Mouse (Mus musculus): ENCODE results near the gene Mapk13. TPM values are rescaled to one million over a fixed set of nuclear protein-coding genes. Genes with fewer than 3 reads are reported as not detected.

Mapk13 gene
- polyA plus RNA-seq, 1 experiment from 2014 or later, result 2.3 TPM

DNA sequence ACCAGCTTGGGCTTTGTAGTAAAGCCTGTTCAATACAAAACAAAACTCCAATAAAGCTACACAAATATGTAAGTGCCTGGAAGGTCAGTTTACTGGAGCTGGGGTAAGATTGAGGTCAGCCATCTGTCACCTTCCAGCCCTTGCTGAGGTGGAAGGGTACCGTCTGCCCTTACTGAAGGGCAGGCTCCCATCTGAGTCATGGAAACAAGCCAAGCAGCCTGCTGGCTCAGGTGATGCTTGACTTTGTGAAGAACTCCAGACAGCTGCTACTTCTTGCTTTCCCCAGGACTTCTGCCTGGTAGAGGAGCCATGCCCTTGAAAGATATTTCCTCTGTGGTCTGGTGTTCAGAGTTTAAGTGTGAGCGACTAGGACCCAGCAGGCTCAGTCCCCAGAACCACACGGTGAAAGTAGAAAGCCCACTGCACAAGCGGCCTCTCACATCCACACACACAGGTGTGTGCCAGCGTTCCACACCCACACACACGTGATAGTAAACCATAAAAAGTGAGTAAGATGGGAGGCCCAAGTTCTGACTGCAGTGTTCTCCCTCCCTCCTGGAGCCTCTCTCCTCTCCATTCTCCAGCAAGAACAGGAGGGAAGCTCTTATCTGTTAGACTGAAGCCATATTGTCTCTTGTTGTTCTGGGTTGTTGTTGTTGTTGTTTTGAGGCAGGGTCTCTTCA is 56.4 kb downstream of the Mapk13 start:
- H3K27me3 ChIP-seq (ENCODE audit: control insufficient read depth, insufficient read depth, low read length), result no peaks in the 10 kb centered on the region
- H3K27ac ChIP-seq (ENCODE audit: low read depth, low read length), result no peak overlapping the region
- no peak overlapping the region for H3K4me3 ChIP-seq (ENCODE audit: low read depth, low read length)
- H3K36me3 ChIP-seq (ENCODE audit: control insufficient read depth, insufficient read depth, low read length), result peaks cover 6% of the 10 kb centered on the region; the same call in 1 of the 2 replicates
- no peak overlapping the region for H3K9ac ChIP-seq (ENCODE audit: low read length)
- H3K4me1 ChIP-seq (replicated peaks; ENCODE audit: control insufficient read depth, insufficient read depth, low read length), result no peaks in the 10 kb centered on the region
- WGBS, result 94% methylated on average over 6 of the region's 6 CpGs
- H3K9me3 ChIP-seq (ENCODE audit: control insufficient read depth, low read length), result no peaks in the 10 kb centered on the region
- no peak for DNase-seq (ENCODE audit: low spot score)
- no peak overlapping the region for H3K4me2 ChIP-seq (ENCODE audit: low read depth, low read length, severe bottlenecking)
- no peak for ATAC-seq (replicated peaks; ENCODE audit: low FRiP score)

- H3K9me3 ChIP-seq (ENCODE audit: control insufficient read depth, low read length), result no peaks in the 10 kb centered on the region
- ATAC-seq (replicated peaks; ENCODE audit: low FRiP score) (no peak), DNase-seq (ENCODE audit: low spot score) (no peak)
- H3K4me2 ChIP-seq (ENCODE audit: low read depth, low read length, severe bottlenecking), result no peak overlapping the region
- no peaks in the 10 kb centered on the region for H3K4me1 ChIP-seq (replicated peaks; ENCODE audit: control insufficient read depth, insufficient read depth, low read length)
- H3K36me3 ChIP-seq (ENCODE audit: control insufficient read depth, insufficient read depth, low read length), result peaks cover 7% of the 10 kb centered on the region
- H3K27ac ChIP-seq (ENCODE audit: low read depth, low read length), result no peak overlapping the region
- H3K27me3 ChIP-seq (ENCODE audit: control insufficient read depth, insufficient read depth, low read length), result no peaks in the 10 kb centered on the region
- no peak overlapping the region for H3K4me3 ChIP-seq (ENCODE audit: low read depth, low read length)
- H3K9ac ChIP-seq (ENCODE audit: low read length), result no peak overlapping the region
- 94% methylated on average over 8 of the region's 8 CpGs for WGBS
Measured at GRCm38 (mm10) chr17:28827665-28828231, 58.7 kb downstream of the Mapk13 start.

GRCm38 (mm10) chr17:28829120-28829519 is 60.0 kb downstream of the Mapk13 start:
- no peak overlapping the region for H3K27ac ChIP-seq (ENCODE audit: low read depth, low read length)

More at GRCm38 (mm10) chr17:28829120-28829519, 60.0 kb downstream of the Mapk13 start:
- WGBS, result 89% methylated on average over 14 of the region's 14 CpGs
- Histone ChIP-seq H3K4me2 (ENCODE audit: low read depth, low read length, severe bottlenecking) (no peak overlapping the region), H3K36me3 (ENCODE audit: control insufficient read depth, insufficient read depth, low read length) (peaks cover 7% of the 10 kb centered on the region), H3K9me3 (ENCODE audit: control insufficient read depth, low read length) (no peaks in the 10 kb centered on the region), H3K27me3 (ENCODE audit: control insufficient read depth, insufficient read depth, low read length) (no peaks in the 10 kb centered on the region), H3K4me3 (ENCODE audit: low read depth, low read length) (no peak overlapping the region), H3K4me1 (replicated peaks; ENCODE audit: control insufficient read depth, insufficient read depth, low read length) (no peaks in the 10 kb centered on the region), H3K9ac (ENCODE audit: low read length) (no peak overlapping the region)
- ATAC-seq (replicated peaks; ENCODE audit: low FRiP score) (no peak), DNase-seq (ENCODE audit: low spot score) (no peak)

Other genes with a start within 250 kb of the Mapk13 start
- not detected in 2 replicates for gene Armc12, start 238.5 kb upstream of the Mapk13 start, polyA plus RNA-seq (2014; fragmentation: Nextera tagmentation; extraction: Ambion mirVana)
- gene Clpsl2, start 219.9 kb upstream of the Mapk13 start, polyA plus RNA-seq (2014; fragmentation: Nextera tagmentation; extraction: Ambion mirVana), result not detected in 2 replicates
- not detected in 2 replicates for gene Clps, start 208.5 kb upstream of the Mapk13 start, polyA plus RNA-seq (2014; fragmentation: Nextera tagmentation; extraction: Ambion mirVana)
- 0.84 and 1.5 TPM in 2 replicates for gene Lhfpl5, start 193.7 kb upstream of the Mapk13 start, polyA plus RNA-seq (2014; fragmentation: Nextera tagmentation; extraction: Ambion mirVana)
- 135 and 141 TPM in 2 replicates for gene Srpk1, start 146.6 kb upstream of the Mapk13 start, polyA plus RNA-seq (2014; fragmentation: Nextera tagmentation; extraction: Ambion mirVana)
- gene Slc26a8, start 79.1 kb upstream of the Mapk13 start, polyA plus RNA-seq (2014; fragmentation: Nextera tagmentation; extraction: Ambion mirVana), result 0.49 and 1.0 TPM in 2 replicates
- 51.7 and 52.3 TPM in 2 replicates for gene Mapk14, start 78.0 kb upstream of the Mapk13 start, polyA plus RNA-seq (2014; fragmentation: Nextera tagmentation; extraction: Ambion mirVana)
- gene AC170998.1, start 43.2 kb upstream of the Mapk13 start, polyA plus RNA-seq (2014; fragmentation: Nextera tagmentation; extraction: Ambion mirVana), result 2.9 and 3.0 TPM in 2 replicates
- 13.1 and 17.3 TPM in 2 replicates for gene Brpf3, start 31.8 kb downstream of the Mapk13 start, polyA plus RNA-seq (2014; fragmentation: Nextera tagmentation; extraction: Ambion mirVana)
- not detected in 2 replicates for gene Pnpla1, start 89.1 kb downstream of the Mapk13 start, polyA plus RNA-seq (2014; fragmentation: Nextera tagmentation; extraction: Ambion mirVana)
- 0.16 and 0.19 TPM in 2 replicates for gene 4930539E08Rik, start 146.0 kb downstream of the Mapk13 start, polyA plus RNA-seq (2014; fragmentation: Nextera tagmentation; extraction: Ambion mirVana)
- 0.28 TPM in 1 of 2 replicates, not detected in the other for gene Pxt1, start 174.5 kb downstream of the Mapk13 start, polyA plus RNA-seq (2014; fragmentation: Nextera tagmentation; extraction: Ambion mirVana)
- gene Kctd20, start 182.7 kb downstream of the Mapk13 start, polyA plus RNA-seq (2014; fragmentation: Nextera tagmentation; extraction: Ambion mirVana), result 112 and 116 TPM in 2 replicates
- 134 and 143 TPM in 2 replicates for gene Stk38, start 238.7 kb downstream of the Mapk13 start, polyA plus RNA-seq (2014; fragmentation: Nextera tagmentation; extraction: Ambion mirVana)

All from forebrain, embryonic 11.5 days (tissue).